Mouse (Mus musculus) left cerebral cortex, adult 2 months (tissue): ENCODE measurements around the gene Hoxd11. TPM values are rescaled to one million over a fixed set of nuclear protein-coding genes. Genes with fewer than 3 reads are reported as not detected.

ENCODE experiments used
- DNase-seq, 2 experiments: peaks; one replicate each; pipeline ENCODE4 v3.0.0; 2021 to 2022; ENCODE audit warnings: low spot score in 2 of 2, mixed read lengths in 1 of 2; ENCODE audit errors: extremely low spot score in 1 of 2
- H3K27ac ChIP-seq: fragments of 200-600 bp; 2 replicates; pipeline ENCODE4 v1.8.1; 2022
- H3K4me3 ChIP-seq: fragments of 200-600 bp; 2 replicates; pipeline ENCODE4 v1.8.1; 2022
- CTCF ChIP-seq: fragments of 200-600 bp; IDR thresholded peaks from 2 replicates; pipeline ENCODE4 v1.8.1; 2022; ENCODE audit warnings: antibody characterized with exemption, mild to moderate bottlenecking, moderate library complexity
- intact Hi-C: fragments of 180-260 bp; cut with DNase I; formaldehyde crosslinking; loops from one replicate; pipeline ENCODE4 v1.15.1; 2025
- total RNA-seq, 2 experiments: library from RNA; stranded (reverse); gene quantifications; 2 replicates each; pipeline ENCODE4 v1.2.3; 2021

The Hoxd11 gene
- total RNA-seq, 2 experiments from 2014 or later: not detected

- no peak for TF ChIP-seq CTCF
- no peak overlapping the region for H3K4me3 ChIP-seq
- intact Hi-C loops: no loop called here
- H3K27ac ChIP-seq: no peak overlapping the region
- no peak for DNase-seq
Measured at GRCm38 (mm10) chr2:74667191-74667841, 12.0 kb upstream of the Hoxd11 start.

- intact Hi-C loops: no loop called here
- no peak for DNase-seq
- Histone ChIP-seq H3K27ac (no peak within 1 kb of the TSS), H3K4me3 (no peak within 1 kb of the TSS)
- no peak for TF ChIP-seq CTCF
Measured at GRCm38 (mm10) chr2:74667842-74668357, 11.5 kb upstream of the Hoxd11 start, which contains the start of gene Hoxd13. Gene Hoxd13 (plus strand): TSS chr2:74668310.

DNA sequence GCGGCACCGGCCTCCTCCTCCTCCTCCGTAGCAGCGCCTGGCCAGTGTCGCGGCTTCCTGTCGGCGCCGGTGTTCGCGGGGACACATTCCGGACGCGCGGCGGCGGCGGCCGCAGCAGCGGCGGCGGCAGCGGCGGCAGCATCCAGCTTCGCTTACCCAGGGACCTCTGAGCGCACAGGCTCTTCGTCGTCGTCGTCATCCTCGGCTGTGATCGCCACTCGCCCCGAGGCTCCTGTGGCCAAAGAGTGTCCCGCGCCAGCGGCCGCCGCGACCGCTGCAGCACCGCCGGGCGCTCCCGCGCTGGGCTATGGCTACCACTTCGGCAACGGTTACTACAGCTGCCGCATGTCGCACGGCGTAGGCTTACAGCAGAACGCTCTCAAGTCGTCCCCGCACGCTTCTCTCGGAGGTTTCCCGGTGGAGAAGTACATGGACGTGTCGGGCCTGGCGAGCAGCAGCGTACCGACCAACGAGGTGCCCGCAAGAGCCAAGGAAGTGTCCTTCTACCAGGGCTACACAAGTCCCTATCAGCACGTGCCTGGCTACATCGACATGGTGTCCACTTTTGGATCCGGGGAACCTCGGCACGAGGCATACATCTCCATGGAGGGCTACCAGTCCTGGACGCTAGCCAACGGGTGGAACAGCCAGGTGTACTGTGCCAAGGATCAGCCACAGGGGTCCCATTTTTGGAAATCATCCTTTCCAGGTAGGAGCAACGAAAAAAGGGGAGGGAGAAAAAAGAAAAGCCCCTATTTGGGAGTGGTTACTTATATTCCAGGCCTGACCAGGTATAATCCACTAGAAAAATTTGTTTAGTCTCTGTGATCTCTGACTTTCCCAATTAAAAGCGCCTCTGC is 10.8 kb upstream of the Hoxd11 start:
- no peak for TF ChIP-seq CTCF
- no peak overlapping the region for H3K4me3 ChIP-seq
- intact Hi-C loops: no loop called here
- no peak for DNase-seq
- H3K27ac ChIP-seq: no peak overlapping the region

DNA sequence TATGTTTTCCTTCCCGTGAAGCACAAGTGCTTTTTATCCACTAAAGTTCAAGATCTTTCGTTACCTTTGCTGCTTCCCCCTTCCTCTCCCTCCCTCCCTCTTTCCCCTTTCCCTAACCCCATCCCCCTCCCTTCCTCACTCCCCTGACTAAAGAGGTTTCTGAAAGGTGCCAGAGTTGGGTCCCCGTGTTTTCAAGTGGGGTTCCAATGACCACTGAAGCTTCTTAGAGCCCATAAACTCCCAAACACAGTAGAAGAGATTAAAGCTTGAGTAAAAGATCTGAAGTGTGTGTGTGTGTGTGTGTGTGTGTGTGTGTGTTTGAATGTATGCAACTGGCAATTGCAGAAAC is 10.2 kb upstream of the Hoxd11 start:
- no peak overlapping the region for H3K27ac ChIP-seq
- no peak for DNase-seq
- intact Hi-C loops: no loop called here
- no peak overlapping the region for H3K4me3 ChIP-seq
- no peak for TF ChIP-seq CTCF

- TF ChIP-seq CTCF: no peak
- intact Hi-C loops: no loop called here
- no peak for DNase-seq
- no peak overlapping the region for H3K4me3 ChIP-seq
- H3K27ac ChIP-seq: no peak overlapping the region
Measured at GRCm38 (mm10) chr2:74669650-74670235, 9.6 kb upstream of the Hoxd11 start.

- DNase-seq: no peak
- intact Hi-C loops: no loop called here
- TF ChIP-seq CTCF: no peak
- no peak overlapping the region for H3K4me3 ChIP-seq
- H3K27ac ChIP-seq: no peak overlapping the region
Measured at GRCm38 (mm10) chr2:74670632-74671188, 8.6 kb upstream of the Hoxd11 start.

DNA sequence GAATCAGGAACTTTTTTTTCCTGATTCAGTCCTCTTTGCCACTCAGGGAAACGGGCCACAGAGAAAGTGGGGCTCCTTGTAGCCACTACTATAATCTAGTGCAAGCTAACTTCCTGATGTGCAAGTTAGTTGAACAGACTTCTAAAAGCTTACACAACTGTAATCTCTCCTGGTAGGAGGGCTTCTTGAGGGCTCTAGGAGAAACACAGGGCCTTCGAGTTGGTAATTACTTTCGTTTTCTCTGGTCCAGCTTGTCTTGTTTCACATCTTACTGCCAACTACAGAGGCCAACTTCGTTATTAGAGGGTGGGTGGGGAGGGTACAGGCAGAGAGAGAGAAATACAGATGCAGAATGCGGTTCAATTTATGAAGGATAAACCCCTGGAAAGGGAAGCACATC is 7.5 kb upstream of the Hoxd11 start:
- intact Hi-C loops: no loop called here
- H3K4me3 ChIP-seq: no peak overlapping the region
- no peak overlapping the region for H3K27ac ChIP-seq
- no peak for DNase-seq
- TF ChIP-seq CTCF: no peak

- Histone ChIP-seq H3K4me3 (no peak overlapping the region), H3K27ac (no peak overlapping the region)
- intact Hi-C loops: no loop called here
- TF ChIP-seq CTCF: peak; percentile 61
- no peak for DNase-seq
Measured at GRCm38 (mm10) chr2:74672481-74673362, 6.6 kb upstream of the Hoxd11 start.

DNA sequence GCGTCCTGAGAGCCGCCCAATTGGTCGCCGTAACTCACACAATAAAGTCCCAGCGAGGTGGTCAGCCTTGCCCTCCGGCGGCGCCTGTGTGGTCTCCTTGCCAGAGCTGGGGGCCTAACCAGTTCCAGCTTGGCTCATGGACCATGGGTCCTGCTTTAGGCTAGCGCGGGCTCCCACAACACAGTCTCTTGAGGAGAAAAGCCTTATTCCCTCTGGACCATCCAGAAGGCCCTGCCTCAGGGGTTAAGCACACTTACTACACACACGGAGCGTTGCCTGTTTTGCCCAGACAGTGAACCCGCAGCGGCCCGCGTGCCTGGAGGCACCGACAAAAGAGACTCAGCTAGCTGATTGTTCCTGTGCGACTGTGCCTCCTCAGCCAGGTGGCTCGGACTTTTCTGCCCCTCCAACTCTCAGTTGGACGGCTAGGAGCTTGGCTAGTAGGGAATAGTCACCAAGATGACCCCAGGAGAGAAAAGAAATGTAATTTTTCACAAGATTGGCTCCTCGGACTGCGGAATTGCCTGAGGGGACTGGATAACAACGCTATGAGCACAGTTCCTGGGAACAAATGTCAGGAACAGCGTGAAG is 5.4 kb upstream of the Hoxd11 start:
- TF ChIP-seq CTCF: no peak
- Histone ChIP-seq H3K4me3 (no peak overlapping the region), H3K27ac (no peak overlapping the region)
- intact Hi-C loops: no loop called here
- DNase-seq: no peak

- DNase-seq: no peak
- intact Hi-C loops: no loop called here
- H3K4me3 ChIP-seq: no peak within 1 kb of the TSS
- H3K27ac ChIP-seq: no peak within 1 kb of the TSS
- no peak for TF ChIP-seq CTCF
Measured at GRCm38 (mm10) chr2:74674881-74675665, 4.3 kb upstream of the Hoxd11 start, which contains the start of gene Hoxd12. Gene Hoxd12 (plus strand): TSS chr2:74675013.
